ENCODE assay signal across 13 mouse cellular contexts in the genomic region with DNA sequence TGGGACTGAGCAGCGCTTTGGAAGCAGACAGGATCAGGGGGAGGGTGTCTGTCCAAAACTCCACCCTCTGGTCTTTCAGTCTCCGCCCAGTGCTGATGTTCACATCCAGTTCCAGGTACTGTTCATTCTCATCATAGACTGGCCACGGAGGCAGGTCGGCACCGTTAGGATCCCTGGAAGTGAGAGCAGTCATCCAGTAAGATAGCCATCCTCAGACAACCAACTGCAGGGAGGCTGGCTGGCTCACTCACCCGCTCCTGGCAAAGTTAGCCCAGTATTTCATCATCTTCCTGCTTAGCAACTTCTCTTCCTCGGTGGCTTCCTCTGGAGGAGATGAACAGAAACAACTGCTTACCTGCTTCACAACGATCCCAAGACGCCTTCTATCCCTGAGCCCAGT. TPM values are rescaled to one million over a fixed set of nuclear protein-coding genes. Genes with fewer than 3 reads are reported as not detected.
A peak's percentile ranks its signal among the peaks of the same experiment; 100 is the strongest.
DNase-seq lines count a peak whose midpoint lies in the region; ATAC-seq and TF ChIP-seq lines count a peak whose summit lies in the region.
"Had no signal": no experiment of that assay in that cellular context is flagged by ENCODE, and none has a peak within 500 bp of the region (broad histone marks: within the 10 kb centered on the region; RNA-seq: fewer than 3 reads in every experiment).

No protein-coding gene starts in this region.

- H3K9me3 ChIP-seq in forebrain, embryonic 12.5 days, result no peaks in the 10 kb centered on the region
- H3K9me3 ChIP-seq in forebrain, embryonic 10.5 days, result no peaks in the 10 kb centered on the region
- no peaks in the 10 kb centered on the region for H3K9me3 ChIP-seq in midbrain, embryonic 16.5 days (replicated peaks; ENCODE audit: control insufficient read depth, low read length, poor library complexity, severe bottlenecking)
- H3K9me3 ChIP-seq: neural tube, embryonic 12.5 days had no signal

- no peak for TF ChIP-seq CTCF in left cerebral cortex, adult 2 months (IDR thresholded peaks at IDR 0.05)

- H3K9ac ChIP-seq in forebrain, embryonic 12.5 days, result no peak overlapping the region
- H3K9ac ChIP-seq in midbrain, embryonic 16.5 days (ENCODE audit: low read depth, low read length), result no peak overlapping the region
- H3K9ac ChIP-seq: liver, embryonic 14.5 days; neural tube, embryonic 12.5 days had no signal

- no peak for ATAC-seq in forebrain, embryonic 12.5 days (ENCODE audit: low FRiP score)
- ATAC-seq in midbrain, embryonic 16.5 days, result no peak
- ATAC-seq: intestine, postnatal 0 days had no signal

- H3K4me3 ChIP-seq in forebrain, embryonic 12.5 days (replicated peaks), result no peak overlapping the region
- H3K4me3 ChIP-seq in forebrain, embryonic 10.5 days, result no peak overlapping the region; the same call in 1 of the 2 replicates
- peak overlapping the region; percentile 2; the same call in 1 of the 2 replicates for H3K4me3 ChIP-seq in left cerebral cortex, adult 2 months
- H3K4me3 ChIP-seq in midbrain, embryonic 16.5 days (ENCODE audit: low read depth, low read length), result no peak overlapping the region
- H3K4me3 ChIP-seq: erythroblast, embryonic 14.5 days; gastrocnemius, adult 2 months; neural tube, embryonic 12.5 days had no signal

- peaks cover 3% of the 10 kb centered on the region; the same call in 1 of the 2 replicates for H3K27me3 ChIP-seq in forebrain, embryonic 12.5 days
- H3K27me3 ChIP-seq in forebrain, embryonic 10.5 days (ENCODE audit: poor library complexity, severe bottlenecking), result peaks cover 11% of the 10 kb centered on the region; the same call in 1 of the 2 replicates
- H3K27me3 ChIP-seq in midbrain, embryonic 16.5 days (ENCODE audit: control insufficient read depth, insufficient read depth, low read depth, low read length), result no peaks in the 10 kb centered on the region
- H3K27me3 ChIP-seq: neural tube, embryonic 12.5 days had no signal

- H3K4me1 ChIP-seq in forebrain, embryonic 12.5 days, result peaks cover 3% of the 10 kb centered on the region; the same call in 1 of the 2 replicates
- H3K4me1 ChIP-seq in forebrain, embryonic 10.5 days, result peaks cover 10% of the 10 kb centered on the region
- H3K4me1 ChIP-seq in midbrain, embryonic 16.5 days (ENCODE audit: control insufficient read depth, insufficient read depth, low read length), result no peaks in the 10 kb centered on the region; the same call in 1 of the 2 replicates
- H3K4me1 ChIP-seq: neural tube, embryonic 12.5 days had no signal

- no peak for DNase-seq in forebrain, embryonic 10.5 days (ENCODE audit: extremely low spot score, low spot score)
- DNase-seq in left cerebral cortex, adult 2 months (ENCODE audit: extremely low spot score in 1 of 2, low spot score in 2 of 2), result no peak
- no peak for DNase-seq in left cerebral cortex, postnatal 10 days (ENCODE audit: extremely low spot score in 1 of 2, low spot score in 2 of 2)
- peak; percentile 38 for DNase-seq in NIH3T3 (ENCODE audit: low read depth)
- no peak for DNase-seq in gastrocnemius, postnatal 14 days
- DNase-seq: gastrocnemius, adult 2 months; thymus, adult 2 months had no signal

- H3K4me2 ChIP-seq in forebrain, embryonic 12.5 days, result 0 out of 2 replicates have a peak overlapping the region, but pooled peaks have one; percentile 2
- H3K4me2 ChIP-seq in midbrain, embryonic 16.5 days (ENCODE audit: low read length), result peak overlapping the region; percentile 29
- H3K4me2 ChIP-seq: neural tube, embryonic 12.5 days had no signal

- no peaks in the 10 kb centered on the region for H3K36me3 ChIP-seq in forebrain, embryonic 12.5 days (replicated peaks)
- H3K36me3 ChIP-seq in forebrain, embryonic 10.5 days (replicated peaks), result no peaks in the 10 kb centered on the region
- H3K36me3 ChIP-seq in midbrain, embryonic 16.5 days (ENCODE audit: control insufficient read depth, insufficient read depth, low read length), result no peaks in the 10 kb centered on the region
- H3K36me3 ChIP-seq: neural tube, embryonic 12.5 days had no signal

- intact Hi-C loops in left cerebral cortex, adult 2 months (cut with DNase I), result loop anchor here (10.0 kb wide), 1 partner anchor 445 kb away; no protein-coding TSS in a partner anchor
- intact Hi-C loops in left cerebral cortex, postnatal 10 days (cut with DNase I), result loop anchor here (10.0 kb wide), 1 partner anchor 485 kb away; no protein-coding TSS in a partner anchor
- intact Hi-C loops in gastrocnemius, postnatal 14 days (cut with DNase I; ENCODE audit: low total_unique reads), result no loop called here

- 32% methylated on average over 9 of the region's 9 CpGs for WGBS in forebrain, embryonic 12.5 days
- WGBS in forebrain, embryonic 10.5 days, result 29% methylated on average over 9 of the region's 9 CpGs
- 22% methylated on average over 9 of the region's 9 CpGs for WGBS in midbrain, embryonic 16.5 days

- H3K27ac ChIP-seq in forebrain, embryonic 12.5 days, result no peak overlapping the region
- H3K27ac ChIP-seq in forebrain, embryonic 10.5 days, result no peak overlapping the region
- no peak overlapping the region for H3K27ac ChIP-seq in left cerebral cortex, adult 2 months
- H3K27ac ChIP-seq in midbrain, embryonic 16.5 days (ENCODE audit: low read length), result no peak overlapping the region
- H3K27ac ChIP-seq: gastrocnemius, adult 2 months; liver, embryonic 14.5 days; neural tube, embryonic 12.5 days had no signal

RNA-seq across cellular contexts. Expression of a gene that starts 36.2 kb away (rescaled TPM):
- polyA plus RNA-seq in forebrain, embryonic 12.5 days (2016; fragmentation: Nextera tagmentation; extraction: Ambion mirVana), result 0.14 TPM in 1 of 2 replicates, not detected in the other
- not detected in 2 replicates for polyA plus RNA-seq in forebrain, embryonic 10.5 days (2016; fragmentation: Nextera tagmentation; extraction: Ambion mirVana)
- 1 to 10 TPM in 1 of 2 experiments, under 1 TPM in 1; 0.45 to 1.8 TPM for total RNA-seq in left cerebral cortex, adult 2 months (2021)
- 1 to 10 TPM; 1.1 to 1.8 TPM for total RNA-seq in left cerebral cortex, postnatal 10 days (2021)
- 0.30 and 0.44 TPM in 2 replicates for polyA plus RNA-seq in midbrain, embryonic 16.5 days (2015; fragmentation: Nextera tagmentation; extraction: Ambion mirVana)
- 1 to 10 TPM in 1 of 2 experiments, under 1 TPM in 1; 0.24 to 1.4 TPM for total RNA-seq in gastrocnemius, postnatal 14 days (2021)
- polyA plus RNA-seq: erythroblast, embryonic 14.5 days; intestine, postnatal 0 days; liver, embryonic 14.5 days; neural tube, embryonic 12.5 days had no signal
